Mouse (Mus musculus) 416B (cell line): Measurements from ENCODE around the gene Kif26b.

ENCODE experiments used
- DNase-seq: peaks from one replicate; pipeline ENCODE4 v3.0.0; 2011; ENCODE audit warnings: low read depth

The Kif26b gene

DNA sequence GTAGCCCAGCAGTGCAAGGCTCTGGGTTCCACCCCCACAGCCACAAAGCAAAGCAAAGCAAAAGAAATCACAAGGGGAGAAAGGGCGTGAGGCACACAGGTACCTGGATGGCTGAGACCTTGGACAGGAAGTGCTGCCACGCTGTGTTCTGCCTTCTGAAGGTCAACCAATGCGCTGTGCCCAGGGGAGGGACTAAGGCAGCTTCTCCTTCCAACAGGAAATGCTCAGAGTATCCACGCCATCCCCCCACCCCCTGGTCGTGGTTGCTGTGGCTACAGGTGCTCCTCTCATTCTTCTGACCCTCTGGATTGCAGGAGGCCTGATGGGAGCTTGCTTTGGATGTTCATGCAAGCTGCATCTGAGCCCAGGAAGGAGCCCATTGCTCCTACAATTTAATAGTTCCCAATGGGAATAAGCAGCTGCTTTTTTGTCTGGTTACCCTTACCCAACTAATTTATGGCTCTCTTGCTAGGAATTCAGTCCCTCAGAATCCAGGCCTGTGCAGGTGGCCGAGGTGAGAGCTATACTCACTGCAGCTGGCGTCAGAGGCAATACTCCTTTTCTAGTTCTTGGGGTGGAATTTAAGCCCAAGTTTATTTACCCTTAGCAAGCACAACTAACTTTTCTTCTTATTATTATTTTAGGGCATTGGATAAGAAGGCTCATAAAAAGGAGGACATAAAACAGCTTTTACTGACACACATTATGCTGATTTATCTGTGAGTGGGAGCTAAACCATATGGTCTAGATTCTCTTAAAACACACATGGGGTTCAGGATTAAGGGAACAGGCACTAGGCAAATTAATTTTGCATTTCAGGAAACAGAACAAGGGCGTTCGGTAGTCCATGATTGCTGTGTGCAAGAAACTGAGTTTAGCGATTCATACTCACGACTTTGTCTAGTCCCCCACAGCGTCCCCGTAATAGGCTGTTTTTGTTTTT is 61.6 kb downstream of the Kif26b start:
- DNase-seq, result no peak

DNA sequence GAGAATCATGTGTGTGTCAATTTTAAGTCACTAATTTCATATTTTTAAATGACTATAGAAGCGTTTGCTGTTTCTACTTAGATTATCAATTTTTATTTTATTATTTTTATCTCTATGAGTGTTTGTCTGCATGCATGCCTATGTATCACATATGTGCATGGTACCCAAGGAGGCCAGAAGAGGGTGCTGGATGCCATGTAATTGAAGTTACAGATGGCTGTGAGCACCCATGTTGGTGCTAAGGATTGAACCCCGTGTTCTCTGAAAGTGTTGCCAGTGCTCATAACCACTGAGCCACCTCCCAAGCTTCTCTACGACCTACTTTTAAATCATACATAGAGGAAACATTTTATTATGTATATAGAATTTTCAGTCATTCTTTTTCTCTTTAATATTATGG is 68.2 kb downstream of the Kif26b start:
- no peak for DNase-seq

DNA sequence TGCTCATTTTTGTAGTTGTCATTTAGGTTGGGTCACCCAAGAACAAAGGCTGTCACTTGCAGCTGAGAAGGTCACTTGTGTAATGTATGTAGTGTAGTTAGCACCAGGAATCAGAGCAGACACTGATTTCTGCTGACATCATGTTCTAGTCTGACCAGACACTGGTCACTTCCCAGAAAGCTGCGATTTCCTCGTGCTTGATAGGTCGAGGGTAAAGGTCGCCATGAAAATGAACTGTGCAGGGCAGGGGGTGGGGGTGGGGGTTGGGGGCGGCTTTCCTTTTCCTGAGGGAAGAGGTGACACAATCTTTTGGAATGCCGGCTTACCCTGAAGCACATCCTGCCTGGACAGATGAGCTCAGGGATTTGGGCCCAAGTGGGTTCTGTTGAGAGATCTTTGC is 68.8 kb downstream of the Kif26b start:
- DNase-seq, result no peak

DNA sequence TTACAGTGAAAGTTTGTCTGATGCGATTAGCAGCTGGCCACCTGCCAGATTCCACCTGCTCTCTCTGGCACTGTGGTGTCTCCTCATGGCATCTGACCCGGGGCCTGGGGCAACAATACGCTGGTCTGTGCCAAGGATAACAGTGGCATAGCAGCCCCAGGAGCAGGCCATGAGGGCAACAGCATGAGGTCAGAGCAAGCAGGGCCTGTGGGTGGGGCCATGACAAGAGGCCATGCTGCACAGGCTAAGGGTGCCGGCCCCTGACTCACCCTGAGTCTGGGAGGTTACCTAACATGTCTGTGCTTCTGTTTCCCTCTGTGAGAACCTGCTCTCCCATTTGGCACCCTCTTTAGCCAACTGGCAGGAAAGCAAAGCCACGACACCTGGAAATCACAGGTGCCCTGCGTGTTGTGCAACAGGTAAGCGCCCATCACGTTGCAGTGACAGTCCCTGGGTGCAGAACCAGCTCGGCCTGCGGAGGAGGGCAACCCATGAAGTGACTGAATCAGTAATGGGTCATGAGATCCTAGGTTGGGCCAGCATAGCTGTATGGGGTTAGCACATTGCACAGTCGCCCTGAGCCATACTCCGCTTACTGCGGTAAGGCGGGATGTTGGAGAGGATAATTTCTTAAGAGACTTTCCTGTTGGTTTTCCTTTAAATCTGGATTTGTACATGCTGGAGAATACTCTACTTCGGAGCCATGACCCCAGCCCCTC is 72.1 kb downstream of the Kif26b start:
- DNase-seq, result no peak

DNA sequence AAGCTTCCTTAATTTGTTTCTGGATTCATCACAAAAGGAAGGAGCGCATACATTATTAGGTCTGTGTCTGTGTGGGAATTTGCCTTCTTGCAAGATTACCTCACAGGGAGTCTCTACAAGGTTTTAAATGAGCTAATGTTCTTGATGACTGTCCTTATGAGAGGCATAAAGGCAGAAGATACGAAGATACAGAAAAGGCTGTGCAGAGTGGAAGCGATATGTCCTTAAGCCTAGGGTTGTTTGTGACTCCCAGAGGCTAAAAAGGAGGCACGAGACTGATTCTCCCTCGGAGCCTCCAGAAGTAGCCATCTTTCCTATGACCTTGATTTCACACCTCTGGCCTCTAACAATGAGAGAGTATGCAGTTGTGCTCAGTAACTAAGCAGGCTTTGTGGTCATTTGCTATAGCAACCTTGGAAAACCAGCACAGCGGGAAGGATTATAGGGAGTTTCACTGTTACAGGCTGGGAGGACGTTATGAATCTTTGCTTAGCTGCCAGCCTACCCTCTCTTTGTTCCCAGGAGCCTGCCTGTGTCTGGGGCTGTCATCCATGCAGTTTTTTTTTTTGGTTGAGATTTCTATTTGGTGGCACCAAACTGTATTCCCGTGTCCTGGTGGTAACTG is 80.3 kb downstream of the Kif26b start:
- DNase-seq, result no peak

DNA sequence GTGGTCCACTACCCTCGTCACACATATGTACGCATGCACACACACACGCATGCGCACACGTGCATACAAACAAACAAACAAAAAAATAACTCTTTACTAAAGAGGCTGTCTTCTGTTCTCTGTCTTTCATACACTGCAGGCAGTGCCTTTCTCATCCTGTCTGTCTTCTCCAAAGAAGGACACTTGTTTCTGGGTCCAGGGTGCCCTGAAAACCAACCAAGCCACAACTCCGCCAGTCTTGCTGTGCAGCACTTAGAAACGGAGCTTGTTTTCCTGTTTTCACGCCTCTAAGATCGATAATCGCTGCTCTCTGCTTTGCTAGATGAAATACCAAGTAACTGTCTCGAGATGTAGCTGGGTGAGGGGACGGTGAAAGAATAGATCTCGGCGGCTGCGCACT is 82.6 kb downstream of the Kif26b start:
- DNase-seq, result no peak

DNA sequence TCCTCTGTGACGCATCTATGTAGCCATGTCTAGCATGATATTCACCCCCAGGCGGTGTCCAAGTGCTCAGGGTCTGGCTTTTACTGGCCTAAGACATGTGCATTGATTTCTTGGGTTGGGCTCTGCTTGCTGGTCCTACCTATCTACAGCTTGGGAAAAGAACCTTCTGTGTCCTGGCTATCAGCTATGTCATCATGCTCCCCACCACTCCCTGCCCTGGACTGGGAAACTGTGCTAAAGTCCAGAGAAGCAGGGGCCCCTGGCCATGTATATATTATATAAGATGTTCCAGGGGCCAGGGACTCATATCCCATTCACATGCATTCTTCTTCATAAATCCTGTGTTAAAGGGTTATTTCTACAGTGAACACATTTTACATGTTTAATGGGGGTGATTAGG is 92.4 kb downstream of the Kif26b start:
- no peak for DNase-seq

DNA sequence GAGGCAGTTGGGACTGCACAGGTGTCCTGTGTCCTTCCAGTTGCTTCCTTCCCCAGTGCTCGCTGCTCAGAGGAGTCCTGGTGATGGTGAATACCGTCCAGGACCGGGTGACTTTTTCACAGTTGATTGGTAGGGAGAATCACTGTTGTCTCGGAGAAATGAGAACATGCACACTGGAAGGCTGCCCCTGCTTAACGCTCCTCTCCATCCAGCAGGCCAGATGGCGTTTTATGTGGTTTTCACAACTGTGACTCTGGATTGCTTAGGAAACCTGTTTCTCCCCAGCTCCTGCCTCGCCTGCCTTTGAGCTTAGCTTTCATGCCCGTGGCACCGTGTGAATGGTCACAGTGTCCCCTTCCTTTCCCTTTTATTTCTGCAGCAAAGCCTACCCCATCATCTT is 95.0 kb downstream of the Kif26b start:
- no peak for DNase-seq

DNA sequence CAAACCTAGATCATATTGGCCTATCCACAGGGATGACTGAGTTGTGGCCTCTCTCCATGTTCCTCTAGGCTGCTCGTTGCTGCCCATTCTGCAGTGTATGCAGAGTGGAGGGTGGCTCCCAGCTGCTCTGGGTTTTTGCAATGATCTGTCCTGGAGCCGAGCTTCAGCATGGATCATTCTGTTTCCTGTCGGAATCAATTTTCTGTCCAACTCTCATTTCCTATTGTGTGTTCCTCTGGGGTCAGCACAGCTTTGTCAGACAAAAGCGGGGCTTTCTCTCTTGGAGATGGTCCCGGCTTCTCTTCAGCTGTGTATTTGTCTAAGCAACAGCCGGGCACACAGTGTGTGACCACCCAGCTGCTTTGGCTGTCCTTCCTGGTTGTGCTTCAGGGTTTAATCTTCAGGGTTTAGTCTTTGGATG is 98.0 kb downstream of the Kif26b start:
- no peak for DNase-seq

DNA sequence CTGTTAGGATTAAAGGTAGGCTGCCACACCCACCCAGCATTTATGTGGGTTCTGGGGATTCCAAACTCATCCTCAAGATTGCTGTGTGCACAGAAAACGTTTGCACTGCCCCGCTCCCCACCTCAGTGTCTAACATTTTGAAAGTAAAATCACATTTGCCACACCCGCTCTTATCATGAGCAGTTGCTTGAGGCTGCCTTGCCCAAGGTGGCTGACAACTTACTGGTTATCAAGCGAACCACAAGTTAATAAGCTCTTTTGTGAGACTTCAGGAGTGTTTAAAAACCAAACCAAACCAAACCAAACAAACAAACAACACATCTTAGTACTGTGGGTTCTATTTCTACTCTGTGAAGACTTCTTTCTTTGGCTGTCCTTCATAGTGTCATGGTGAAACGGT is 101.1 kb downstream of the Kif26b start:
- no peak for DNase-seq

DNA sequence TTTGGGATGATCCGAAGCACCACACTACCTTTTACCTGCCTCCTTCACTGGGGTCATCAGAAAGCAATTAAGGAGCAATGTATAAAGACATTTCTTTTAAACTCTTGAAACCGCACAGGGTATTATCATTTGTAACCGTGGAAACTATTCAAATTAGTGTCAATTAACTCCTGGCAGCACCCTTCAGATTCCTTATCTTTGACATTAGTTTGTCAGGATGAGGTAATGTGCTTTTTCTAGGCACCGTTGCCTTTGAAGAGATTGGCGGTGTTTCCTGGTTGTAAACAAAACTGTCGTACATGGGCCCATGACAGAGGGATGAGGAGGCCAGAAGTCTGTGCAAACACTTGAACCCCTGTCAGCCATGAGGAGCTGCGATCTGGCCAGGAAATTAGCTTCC is 102.9 kb downstream of the Kif26b start:
- DNase-seq, result no peak

DNA sequence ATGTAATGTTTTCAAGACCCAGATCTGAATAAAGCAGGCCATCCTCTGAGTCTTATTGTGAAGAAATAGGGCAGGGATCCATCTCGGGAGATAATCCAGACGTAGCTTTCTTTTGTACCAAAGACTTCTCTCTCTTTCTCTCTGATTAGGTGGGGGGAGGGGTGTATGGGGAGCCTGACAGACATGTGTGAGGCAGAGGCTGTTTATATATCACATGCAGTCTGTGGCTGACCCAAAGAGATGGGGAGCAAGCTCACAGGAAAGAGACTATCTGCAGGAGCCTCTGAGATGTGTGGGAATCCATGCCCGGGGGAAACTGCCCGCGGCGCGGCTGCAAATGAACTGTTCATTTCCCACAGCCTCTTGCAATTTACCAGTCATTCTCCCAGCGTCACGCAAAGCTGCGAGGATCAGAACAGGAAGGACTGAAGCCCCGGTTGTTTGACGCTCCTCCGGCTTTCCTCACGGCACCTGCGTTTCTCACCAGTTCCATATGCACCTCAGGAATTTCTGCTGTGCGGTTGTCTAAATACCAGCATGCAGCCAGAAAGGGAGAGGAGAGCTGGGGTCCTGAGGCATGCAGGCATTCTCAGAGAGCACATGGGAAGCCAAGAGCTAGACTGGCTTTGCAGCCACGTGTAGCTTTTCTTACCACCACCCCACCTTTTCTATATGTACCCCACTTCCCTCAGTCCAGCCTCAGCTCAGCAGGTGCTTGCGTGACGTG is 105.6 kb downstream of the Kif26b start:
- no peak for DNase-seq

DNA sequence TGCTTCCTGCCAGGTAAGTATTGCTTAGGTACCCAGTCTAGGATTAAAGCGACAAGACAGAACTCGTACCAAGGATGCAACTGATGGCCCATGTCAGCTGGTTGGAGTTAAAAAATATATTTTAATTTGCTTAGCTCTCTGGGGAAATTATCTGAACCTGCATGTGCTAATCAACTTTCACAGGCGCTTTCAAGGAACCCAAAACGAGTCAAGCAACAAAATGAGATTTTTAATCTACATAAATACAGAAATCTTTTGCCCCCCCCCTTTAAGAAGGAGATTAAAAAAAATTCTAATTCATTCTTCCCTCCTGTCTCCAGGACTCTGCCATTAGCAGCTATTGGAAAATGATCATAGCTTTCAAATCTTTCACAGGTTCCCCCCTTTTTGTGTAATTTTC is 106.5 kb downstream of the Kif26b start:
- no peak for DNase-seq

DNA sequence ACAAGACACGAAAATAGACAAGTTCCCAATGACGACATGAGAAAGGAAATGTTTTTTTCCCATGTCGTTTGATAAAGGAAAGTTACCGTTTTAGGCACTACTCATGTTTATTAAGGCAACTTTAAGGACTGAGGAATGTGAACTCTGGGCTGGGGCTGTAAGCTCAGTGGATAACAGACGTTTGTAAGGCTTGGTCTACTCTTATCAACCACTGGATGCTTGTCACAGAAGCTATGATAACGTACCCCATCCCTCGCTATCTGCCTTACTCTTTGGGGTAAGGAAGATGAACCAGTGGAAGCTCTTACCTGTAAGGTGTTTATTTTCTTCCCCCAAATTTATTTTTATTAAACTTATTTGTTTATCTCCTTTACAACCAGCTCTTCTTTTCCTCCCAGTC is 108.4 kb downstream of the Kif26b start:
- DNase-seq, result no peak

DNA sequence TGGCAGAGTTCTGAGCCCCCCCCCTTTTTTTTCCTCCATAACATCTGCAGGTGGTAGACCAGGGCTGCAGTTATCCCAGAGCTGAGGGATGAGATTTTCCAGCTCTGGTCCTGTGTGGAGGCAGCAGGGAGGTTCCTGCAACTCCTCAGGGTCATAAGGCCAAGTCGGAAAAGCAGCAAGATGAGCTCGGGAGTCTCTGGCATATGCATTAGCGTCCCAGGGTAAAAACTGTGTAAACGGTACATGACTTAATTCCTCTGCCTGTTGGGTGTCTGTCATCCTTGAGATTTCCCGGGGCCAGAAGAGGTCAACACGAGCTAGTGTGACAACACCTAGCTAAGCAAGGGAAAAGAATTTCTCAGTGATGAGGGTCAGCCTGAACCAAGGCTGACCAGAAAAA is 111.0 kb downstream of the Kif26b start:
- DNase-seq, result no peak

DNA sequence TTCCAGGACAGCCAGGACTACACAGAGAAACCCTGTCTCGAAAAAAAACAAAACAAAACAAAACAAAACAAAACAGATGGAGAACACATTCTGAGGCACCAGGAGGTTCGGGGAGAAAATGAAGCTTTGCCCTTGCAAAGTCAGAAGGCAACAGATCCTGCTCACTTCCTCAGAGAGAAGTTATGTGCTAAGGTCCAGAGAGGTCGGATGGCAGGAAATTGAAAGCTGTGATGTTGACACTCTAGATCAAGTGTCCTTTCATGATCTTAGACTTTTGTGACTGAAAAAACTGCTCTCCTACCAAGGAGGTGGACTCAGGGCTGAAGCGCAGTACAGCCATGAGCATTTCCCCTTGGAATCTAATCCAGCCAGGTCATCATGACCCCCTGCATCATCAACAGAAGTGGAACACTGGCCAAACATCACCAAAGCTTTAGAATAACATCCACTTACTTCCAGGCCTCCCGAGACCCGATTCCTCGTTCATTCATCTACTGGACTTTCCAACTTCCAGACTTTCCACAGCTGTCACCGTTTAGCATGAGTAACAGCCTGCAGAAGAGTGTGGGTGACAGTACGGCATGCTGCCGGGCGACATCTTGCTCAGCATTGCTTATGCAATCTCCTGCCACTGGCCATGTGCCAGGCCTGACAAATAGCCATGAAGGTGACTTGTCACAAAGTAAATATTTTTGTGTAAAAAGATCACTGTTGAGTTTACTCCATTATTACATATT is 112.0 kb downstream of the Kif26b start:
- DNase-seq, result peak; percentile 49

DNA sequence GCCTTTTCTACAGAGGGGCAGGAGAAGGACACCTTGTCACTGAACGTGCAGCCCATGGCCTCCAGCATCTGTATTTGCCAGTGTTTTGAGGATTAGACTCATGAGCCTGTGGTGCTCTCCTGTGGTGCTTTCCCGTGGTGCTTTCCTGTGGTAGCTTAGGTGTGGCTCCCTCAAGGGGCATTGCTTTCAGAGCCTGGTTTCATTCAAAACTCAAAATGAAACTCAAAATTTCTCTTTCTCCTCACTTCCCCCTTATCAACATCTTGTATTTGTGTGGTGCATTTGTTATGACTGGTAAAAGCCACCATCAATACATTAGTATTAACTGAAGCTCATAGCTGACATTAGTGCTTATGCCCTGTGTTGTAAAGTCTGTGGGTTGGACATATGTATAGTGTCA is 112.9 kb downstream of the Kif26b start:
- DNase-seq, result no peak

DNA sequence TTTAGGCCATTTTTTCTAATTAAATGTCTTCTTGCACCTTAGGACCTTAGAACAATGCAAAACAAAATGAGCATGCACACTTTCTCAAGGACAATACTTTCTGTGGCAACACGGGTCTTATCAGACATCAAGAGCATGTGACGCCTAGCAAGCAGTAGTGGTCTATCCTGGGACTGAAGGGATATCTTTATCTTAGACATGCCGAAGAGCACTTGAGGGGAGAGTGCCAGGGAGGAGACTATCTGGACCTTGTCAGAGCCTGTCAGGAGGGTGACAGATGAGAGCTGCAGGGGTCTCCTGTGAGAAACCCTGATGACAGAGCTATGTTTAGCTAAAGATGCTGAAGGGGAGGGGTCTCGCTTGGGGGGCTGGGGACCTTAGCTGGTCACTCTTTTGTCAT is 116.0 kb downstream of the Kif26b start:
- no peak for DNase-seq

DNA sequence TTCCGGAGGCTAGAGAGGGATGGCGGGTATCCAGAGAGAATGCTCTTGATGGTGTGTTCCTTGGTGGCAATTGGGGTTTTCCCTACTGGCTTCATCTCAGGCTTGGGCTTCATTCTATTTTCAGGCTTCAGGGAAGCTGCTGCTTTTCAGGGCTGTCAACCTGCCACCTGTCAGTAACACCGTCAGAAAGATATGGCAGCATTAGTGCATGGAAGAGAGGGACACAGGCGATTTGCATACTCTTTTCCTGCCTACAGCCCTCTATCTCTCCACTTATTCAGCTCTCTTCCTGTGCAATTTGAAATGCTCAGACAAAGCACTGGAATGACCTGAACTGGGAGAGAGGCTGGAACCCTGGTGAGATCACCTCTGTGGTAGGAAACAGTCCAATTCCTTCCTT is 117.7 kb downstream of the Kif26b start:
- no peak for DNase-seq

DNA sequence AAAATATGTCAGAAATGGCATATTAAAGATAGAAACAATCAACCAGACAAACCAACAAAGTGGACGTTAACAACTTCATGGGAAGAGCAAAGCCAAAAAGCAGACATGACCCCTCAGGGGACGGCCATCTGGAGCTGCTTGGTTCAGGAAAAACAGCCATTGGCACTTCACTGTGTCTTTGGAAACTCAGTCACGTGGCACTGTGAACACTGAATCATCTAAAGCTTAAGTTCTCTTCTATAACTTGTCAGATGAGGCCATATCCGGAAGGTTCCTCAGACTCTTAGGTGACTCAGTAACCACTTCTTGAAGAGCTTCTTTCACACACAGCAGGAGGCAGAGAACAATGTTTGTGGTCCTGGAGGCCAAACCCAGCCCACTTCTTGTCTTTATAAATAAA is 126.6 kb downstream of the Kif26b start:
- peak; percentile 71 for DNase-seq

DNA sequence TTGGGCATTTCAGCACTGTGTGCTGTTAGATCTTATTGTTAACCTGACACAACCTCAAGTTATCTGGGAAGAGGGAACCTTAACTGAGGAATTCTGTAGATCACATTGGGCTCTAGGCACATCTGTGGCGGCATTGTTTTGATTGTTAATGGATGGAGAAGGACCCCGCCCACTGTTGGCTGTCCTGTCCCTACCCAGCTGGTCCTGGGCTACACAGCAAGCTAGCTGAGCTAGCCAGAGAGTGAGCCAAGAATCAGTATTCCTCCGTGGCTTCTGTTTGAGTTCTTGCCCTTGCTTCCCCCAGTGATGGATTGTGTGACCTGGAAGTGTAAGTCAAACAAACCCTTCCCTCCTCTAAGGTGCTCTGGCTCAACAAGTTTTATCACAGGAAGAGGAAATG is 132.1 kb downstream of the Kif26b start:
- no peak for DNase-seq

DNA sequence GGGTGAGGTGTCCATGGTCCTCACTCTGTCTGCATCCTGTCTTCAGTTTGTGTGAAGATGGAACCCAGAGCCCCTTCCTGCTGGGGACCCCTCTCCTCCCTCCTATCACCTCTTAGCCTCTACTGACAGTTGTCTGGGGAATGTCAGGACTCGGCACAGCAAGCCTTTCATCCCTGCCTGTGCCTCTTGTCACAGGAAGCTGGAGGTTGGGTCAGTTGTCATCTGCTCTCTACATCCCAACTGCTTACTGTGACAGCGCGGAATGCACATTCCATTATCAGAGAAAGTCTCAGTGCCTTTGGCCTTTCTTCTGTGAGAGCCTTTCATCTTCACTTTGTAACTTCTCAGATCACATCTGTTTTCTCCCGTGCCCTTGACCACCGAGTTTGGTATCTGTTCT is 132.6 kb downstream of the Kif26b start:
- DNase-seq, result no peak
